Mouse (Mus musculus): ENCODE data around the gene Tmem120b. TPM values are rescaled to one million over a fixed set of nuclear protein-coding genes. Genes with fewer than 3 reads are reported as not detected.
A peak's percentile ranks its signal among the peaks of the same experiment; 100 is the strongest.

The Tmem120b gene
- total and polyA plus RNA-seq, 3 experiments, result 6.6 to 10.4 (median 10.3) TPM

- intact Hi-C loops (cut with DNase I), result no loop called here
- H3K79me2 ChIP-seq (replicated peaks; ENCODE audit: control insufficient read depth, insufficient read depth, low read length), result peaks cover 6% of the 10 kb centered on the region; the same call in 1 of the 2 replicates
- TF ChIP-seq EP300 (IDR thresholded peaks at IDR 0.05; ENCODE audit: insufficient read depth, low read depth, low read length), result no peak
- no peak for TF ChIP-seq CTCF (IDR thresholded peaks at IDR 0.05)
- no peak for TF ChIP-seq POLR2A (IDR thresholded peaks at IDR 0.05; ENCODE audit: insufficient read depth, low read depth, low read length)
- no peaks in the 10 kb centered on the region for H3K27me3 ChIP-seq (ENCODE audit: control insufficient read depth, insufficient read depth, low read length)
- peak overlapping the region; percentile 100 for H3K27ac ChIP-seq
- H3K9ac ChIP-seq (ENCODE audit: low read depth, low read length), result peak overlapping the region; percentile 100
- H3K36me3 ChIP-seq (ENCODE audit: control insufficient read depth, insufficient read depth, low read length), result peaks cover 10% of the 10 kb centered on the region
- peaks cover 16% of the 10 kb centered on the region for H3K4me1 ChIP-seq (ENCODE audit: control insufficient read depth, insufficient read depth, low read length)
- under 1% methylated on average over 28 of the region's 28 CpGs for WGBS
- peak overlapping the region; percentile 61 for H3K4me3 ChIP-seq
- DNase-seq, result peak; percentile 37 to 57
These were observed 71.8 kb downstream of the Tmem120b start for GRCm38 (mm10) chr5:123139722-123140627.

- peak; percentile 94 to 96 for DNase-seq
- peaks cover 6% of the 10 kb centered on the region; the same call in 1 of the 2 replicates for H3K79me2 ChIP-seq (replicated peaks; ENCODE audit: control insufficient read depth, insufficient read depth, low read length)
- WGBS, result under 1% methylated on average over 31 of the region's 31 CpGs
- peak overlapping the region; percentile 61 for H3K4me3 ChIP-seq
- intact Hi-C loops (cut with DNase I), result no loop called here
- H3K27ac ChIP-seq, result peak overlapping the region; percentile 100
- peaks cover 10% of the 10 kb centered on the region for H3K36me3 ChIP-seq (ENCODE audit: control insufficient read depth, insufficient read depth, low read length)
- H3K9ac ChIP-seq (ENCODE audit: low read depth, low read length), result peak overlapping the region; percentile 76
- H3K4me1 ChIP-seq (ENCODE audit: control insufficient read depth, insufficient read depth, low read length), result peaks cover 14% of the 10 kb centered on the region
- no peaks in the 10 kb centered on the region for H3K27me3 ChIP-seq (ENCODE audit: control insufficient read depth, insufficient read depth, low read length)
- TF ChIP-seq EP300 (IDR thresholded peaks at IDR 0.05; ENCODE audit: insufficient read depth, low read depth, low read length) (peak; percentile 67; the same call in 1 of the 2 replicates), CTCF (IDR thresholded peaks at IDR 0.05) (peak; percentile 10; the same call in 1 of the 2 replicates), POLR2A (IDR thresholded peaks at IDR 0.05; ENCODE audit: insufficient read depth, low read depth, low read length) (peak; percentile 99; the same call in 1 of the 2 replicates)
These were observed 72.7 kb downstream of the Tmem120b start for GRCm38 (mm10) chr5:123140694-123141554.

- WGBS, result under 1% methylated on average over 37 of the region's 38 CpGs
- H3K27ac ChIP-seq, result peak overlapping the region; percentile 100
- H3K79me2 ChIP-seq (replicated peaks; ENCODE audit: control insufficient read depth, insufficient read depth, low read length), result peaks cover 6% of the 10 kb centered on the region; the same call in 1 of the 2 replicates
- peak overlapping the region; percentile 61 for H3K4me3 ChIP-seq
- intact Hi-C loops (cut with DNase I), result loop anchor here (1.0 kb wide), 1 partner anchor 7 kb away; no protein-coding TSS in a partner anchor
- H3K27me3 ChIP-seq (ENCODE audit: control insufficient read depth, insufficient read depth, low read length), result no peaks in the 10 kb centered on the region
- TF ChIP-seq EP300 (IDR thresholded peaks at IDR 0.05; ENCODE audit: insufficient read depth, low read depth, low read length), result no peak
- TF ChIP-seq POLR2A (IDR thresholded peaks at IDR 0.05; ENCODE audit: insufficient read depth, low read depth, low read length), result no peak
- no peak for TF ChIP-seq CTCF (IDR thresholded peaks at IDR 0.05)
- peak overlapping the region; percentile 76 for H3K9ac ChIP-seq (ENCODE audit: low read depth, low read length)
- peak; percentile 80 for DNase-seq
- peaks cover 12% of the 10 kb centered on the region for H3K4me1 ChIP-seq (ENCODE audit: control insufficient read depth, insufficient read depth, low read length)
- H3K36me3 ChIP-seq (ENCODE audit: control insufficient read depth, insufficient read depth, low read length), result peaks cover 10% of the 10 kb centered on the region
These were observed 73.4 kb downstream of the Tmem120b start for GRCm38 (mm10) chr5:123141555-123142160.

- H3K79me2 ChIP-seq (replicated peaks; ENCODE audit: control insufficient read depth, insufficient read depth, low read length), result peaks cover 6% of the 10 kb centered on the region
These were observed 74.2 kb downstream of the Tmem120b start, which contains the start of gene Setd1b for GRCm38 (mm10) chr5:123142161-123143157. Gene Setd1b, plus strand, starts transcription at chr5:123142193.

More at GRCm38 (mm10) chr5:123142161-123143157, 74.2 kb downstream of the Tmem120b start, which contains the start of gene Setd1b:
- Histone ChIP-seq H3K27me3 (ENCODE audit: control insufficient read depth, insufficient read depth, low read length) (no peaks in the 10 kb centered on the region), H3K9ac (ENCODE audit: low read depth, low read length) (peak within 1 kb of the TSS; percentile 76), H3K4me1 (ENCODE audit: control insufficient read depth, insufficient read depth, low read length) (peaks cover 6% of the 10 kb centered on the region), H3K36me3 (ENCODE audit: control insufficient read depth, insufficient read depth, low read length) (peaks cover 7% of the 10 kb centered on the region), H3K27ac (peak within 1 kb of the TSS; percentile 100), H3K4me3 (peak within 1 kb of the TSS; percentile 61)
- peak; percentile 80 to 83 for DNase-seq
- peak; percentile 61 for TF ChIP-seq POLR2A (IDR thresholded peaks at IDR 0.05; ENCODE audit: insufficient read depth, low read depth, low read length)
- peak; percentile 11; the same call in 1 of the 2 replicates for TF ChIP-seq CTCF (IDR thresholded peaks at IDR 0.05)
- 0 out of 2 replicates have a peak, but pooled peaks have one; percentile 10 for TF ChIP-seq EP300 (IDR thresholded peaks at IDR 0.05; ENCODE audit: insufficient read depth, low read depth, low read length)
- WGBS, result under 1% methylated on average over 73 of the region's 103 CpGs
- intact Hi-C loops (cut with DNase I), result loop anchor here (1.0 kb wide), 1 partner anchor 8 kb away; no protein-coding TSS in a partner anchor

Measured in heart, adult 2 months (tissue).